Mouse (Mus musculus): ENCODE data around the gene Rpl38. TPM values are rescaled to one million over a fixed set of nuclear protein-coding genes. Genes with fewer than 3 reads are reported as not detected.

Rpl38 gene
- polyA plus RNA-seq, 1 experiment from 2014 or later, result 598 TPM

DNA sequence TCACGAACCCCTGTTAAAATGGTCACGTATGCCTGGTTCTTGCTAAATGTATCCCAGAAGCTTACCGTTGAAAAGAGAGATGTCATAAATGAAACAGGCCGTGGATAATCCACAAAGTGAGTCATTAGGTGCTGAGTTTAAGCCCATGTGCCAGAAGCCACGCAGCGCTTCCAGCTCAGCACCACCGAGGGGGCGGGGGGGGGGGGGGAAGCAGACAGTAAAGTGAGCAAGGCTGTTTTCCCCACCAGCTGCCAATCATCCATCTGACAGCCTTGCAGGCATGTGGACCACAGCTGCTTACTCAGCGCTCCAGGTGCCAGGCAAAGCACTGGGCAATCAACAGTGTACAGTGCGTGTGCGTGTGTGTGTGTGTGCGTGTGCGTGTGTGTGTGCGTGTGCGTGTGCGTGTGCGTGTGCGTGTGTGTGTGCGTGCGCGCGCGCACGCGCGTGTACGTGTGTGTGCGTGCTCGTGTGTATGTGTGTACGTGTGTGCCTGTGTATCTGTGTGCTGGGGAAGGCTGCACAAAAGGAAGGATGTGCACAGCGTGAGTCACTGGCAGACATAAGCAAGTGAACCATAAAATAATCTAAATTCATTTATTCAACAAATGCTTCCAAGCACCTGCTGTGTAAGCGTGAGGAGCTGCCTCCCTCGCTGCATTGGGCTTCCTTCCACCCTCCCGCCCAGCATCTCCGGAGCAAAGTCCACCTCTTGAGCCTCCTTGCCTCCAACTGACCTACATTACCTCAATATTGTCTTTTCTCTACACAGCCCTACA, 31.4 kb upstream of the Rpl38 start:
- Histone ChIP-seq H3K4me1 (ENCODE audit: control insufficient read depth, low read depth, low read length) (no peaks in the 10 kb centered on the region), H3K4me3 (ENCODE audit: low read depth, low read length) (no peak overlapping the region), H3K9ac (ENCODE audit: low read depth, low read length) (no peak overlapping the region), H3K9me3 (replicated peaks; ENCODE audit: control insufficient read depth, low read length) (no peaks in the 10 kb centered on the region), H3K4me2 (ENCODE audit: low read depth, low read length) (no peak overlapping the region), H3K27ac (ENCODE audit: low read length) (no peak overlapping the region), H3K27me3 (ENCODE audit: control insufficient read depth, insufficient read depth, low read depth, low read length) (peaks cover 14% of the 10 kb centered on the region), H3K36me3 (ENCODE audit: control insufficient read depth, insufficient read depth) (no peaks in the 10 kb centered on the region)
- no peak for ATAC-seq (ENCODE audit: low read depth)
- 52% methylated on average over 35 of the region's 35 CpGs for WGBS (ENCODE audit: insufficient replicate concordance)

DNA sequence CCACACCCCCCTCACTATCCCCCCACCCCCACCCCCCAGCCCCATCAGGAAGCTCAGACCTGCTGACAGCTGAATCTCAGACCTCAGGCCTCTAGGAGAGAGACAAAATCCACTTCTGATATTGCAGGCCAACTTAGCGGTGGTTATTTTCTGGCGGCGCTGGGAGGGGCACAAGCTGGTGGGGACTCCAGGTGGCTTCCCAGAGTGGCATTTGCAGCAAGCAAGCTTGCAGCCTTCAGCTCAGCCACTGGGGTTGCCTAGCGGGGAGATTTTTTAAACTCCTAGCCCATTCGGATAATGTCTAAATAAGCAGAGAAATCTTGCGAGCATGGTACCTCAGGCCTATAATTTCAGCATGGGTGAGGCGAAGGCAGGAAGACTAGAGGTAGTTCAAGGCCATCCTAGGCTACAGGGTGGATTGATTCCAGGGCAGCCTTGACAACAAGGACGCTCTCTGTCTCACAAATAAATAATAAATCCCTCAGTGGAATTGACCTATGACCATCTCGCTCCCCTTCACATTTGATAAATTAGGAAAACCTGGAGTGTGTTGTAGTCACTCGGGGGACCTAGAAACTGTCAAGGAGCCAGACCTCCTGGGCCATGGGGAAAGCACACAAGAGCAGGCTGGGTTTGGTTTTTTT, 29.6 kb upstream of the Rpl38 start:
- Histone ChIP-seq H3K27ac (ENCODE audit: low read length) (no peak overlapping the region), H3K4me2 (ENCODE audit: low read depth, low read length) (no peak overlapping the region), H3K4me1 (ENCODE audit: control insufficient read depth, low read depth, low read length) (no peaks in the 10 kb centered on the region), H3K36me3 (ENCODE audit: control insufficient read depth, insufficient read depth) (no peaks in the 10 kb centered on the region), H3K27me3 (ENCODE audit: control insufficient read depth, insufficient read depth, low read depth, low read length) (peaks cover 14% of the 10 kb centered on the region), H3K9ac (ENCODE audit: low read depth, low read length) (no peak overlapping the region), H3K4me3 (ENCODE audit: low read depth, low read length) (no peak overlapping the region), H3K9me3 (replicated peaks; ENCODE audit: control insufficient read depth, low read length) (no peaks in the 10 kb centered on the region)
- 65% methylated on average over 10 of the region's 10 CpGs for WGBS (ENCODE audit: insufficient replicate concordance)
- no peak for ATAC-seq (ENCODE audit: low read depth)

DNA sequence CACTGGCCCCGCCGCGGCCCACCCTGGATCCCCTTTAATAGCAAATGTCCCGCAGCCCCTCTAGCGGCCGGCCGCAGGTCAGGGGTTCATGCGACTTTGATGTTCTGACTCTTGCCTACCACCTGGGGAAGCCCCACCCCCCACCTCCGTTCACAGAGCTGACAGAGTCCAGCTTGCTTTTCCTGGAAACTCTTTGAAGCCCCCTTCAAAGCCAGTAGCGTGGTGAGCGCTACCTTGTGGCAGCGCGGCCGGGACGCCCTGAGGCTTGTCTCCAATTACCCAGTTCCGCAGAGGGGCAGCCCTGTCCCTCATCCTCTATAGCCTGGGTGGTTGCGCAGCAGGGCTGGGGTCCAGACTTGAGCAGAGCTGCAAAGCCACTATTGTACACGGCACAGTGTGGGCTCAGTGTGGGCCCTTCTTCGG, 28.6 kb upstream of the Rpl38 start:
- Histone ChIP-seq H3K9me3 (replicated peaks; ENCODE audit: control insufficient read depth, low read length) (no peaks in the 10 kb centered on the region), H3K4me3 (ENCODE audit: low read depth, low read length) (no peak overlapping the region), H3K9ac (ENCODE audit: low read depth, low read length) (no peak overlapping the region), H3K4me1 (ENCODE audit: control insufficient read depth, low read depth, low read length) (no peaks in the 10 kb centered on the region), H3K36me3 (ENCODE audit: control insufficient read depth, insufficient read depth) (no peaks in the 10 kb centered on the region), H3K4me2 (ENCODE audit: low read depth, low read length) (no peak overlapping the region), H3K27ac (ENCODE audit: low read length) (no peak overlapping the region), H3K27me3 (ENCODE audit: control insufficient read depth, insufficient read depth, low read depth, low read length) (peaks cover 14% of the 10 kb centered on the region)
- 16% methylated on average over 19 of the region's 19 CpGs for WGBS (ENCODE audit: insufficient replicate concordance)
- ATAC-seq (ENCODE audit: low read depth), result no peak

DNA sequence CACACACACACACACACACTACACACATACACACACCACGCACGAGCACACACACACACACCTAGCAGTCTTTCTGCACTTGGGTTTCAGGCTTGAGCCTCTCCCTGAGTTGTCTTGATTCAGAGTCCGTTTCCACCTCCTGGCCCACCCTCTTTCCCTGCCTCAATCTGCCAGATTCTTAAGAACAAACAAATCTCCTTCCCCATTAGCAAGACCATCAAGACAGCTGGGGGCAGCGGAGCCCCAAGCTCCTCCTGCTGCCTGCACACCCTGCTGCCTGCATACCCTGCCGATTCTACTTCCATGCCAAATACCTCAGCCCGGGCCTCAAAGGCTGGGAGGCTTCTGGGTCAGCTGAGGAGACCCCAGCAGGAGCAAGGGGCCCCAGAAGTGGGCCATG, 27.7 kb upstream of the Rpl38 start:
- H3K36me3 ChIP-seq (ENCODE audit: control insufficient read depth, insufficient read depth), result no peaks in the 10 kb centered on the region
- peaks cover 14% of the 10 kb centered on the region for H3K27me3 ChIP-seq (ENCODE audit: control insufficient read depth, insufficient read depth, low read depth, low read length)
- H3K9me3 ChIP-seq (replicated peaks; ENCODE audit: control insufficient read depth, low read length), result no peaks in the 10 kb centered on the region
- H3K4me1 ChIP-seq (ENCODE audit: control insufficient read depth, low read depth, low read length), result no peaks in the 10 kb centered on the region
- no peak overlapping the region for H3K4me2 ChIP-seq (ENCODE audit: low read depth, low read length)
- WGBS (ENCODE audit: insufficient replicate concordance), result 59% methylated on average over 6 of the region's 6 CpGs
- no peak for ATAC-seq (ENCODE audit: low read depth)
- no peak overlapping the region for H3K4me3 ChIP-seq (ENCODE audit: low read depth, low read length)
- no peak overlapping the region for H3K27ac ChIP-seq (ENCODE audit: low read length)
- H3K9ac ChIP-seq (ENCODE audit: low read depth, low read length), result no peak overlapping the region

DNA sequence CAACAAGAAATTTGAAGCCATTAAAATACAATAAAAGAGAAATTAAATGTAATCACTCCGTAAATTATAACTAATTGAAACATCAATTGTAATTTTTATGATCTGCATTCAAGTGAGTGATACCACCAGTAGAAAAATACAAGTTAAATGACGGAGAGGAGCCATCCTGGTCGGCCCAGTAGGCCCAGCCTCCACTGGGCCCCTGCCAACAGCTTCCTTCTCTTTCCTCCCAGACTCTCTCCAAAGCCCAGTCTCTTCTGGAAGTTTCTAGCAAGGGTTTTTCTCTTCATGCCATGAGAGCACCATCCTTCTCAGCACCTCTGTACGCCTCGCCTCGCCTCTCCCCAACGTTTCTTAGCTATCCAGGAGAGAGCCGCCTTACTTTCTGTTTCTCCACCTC, 27.2 kb upstream of the Rpl38 start:
- Histone ChIP-seq H3K9ac (ENCODE audit: low read depth, low read length) (no peak overlapping the region), H3K4me2 (ENCODE audit: low read depth, low read length) (no peak overlapping the region), H3K36me3 (ENCODE audit: control insufficient read depth, insufficient read depth) (no peaks in the 10 kb centered on the region), H3K27me3 (ENCODE audit: control insufficient read depth, insufficient read depth, low read depth, low read length) (peaks cover 14% of the 10 kb centered on the region), H3K4me3 (ENCODE audit: low read depth, low read length) (no peak overlapping the region), H3K4me1 (ENCODE audit: control insufficient read depth, low read depth, low read length) (no peaks in the 10 kb centered on the region), H3K9me3 (replicated peaks; ENCODE audit: control insufficient read depth, low read length) (no peaks in the 10 kb centered on the region), H3K27ac (ENCODE audit: low read length) (no peak overlapping the region)
- no peak for ATAC-seq (ENCODE audit: low read depth)
- WGBS (ENCODE audit: insufficient replicate concordance), result 69% methylated on average over 8 of the region's 8 CpGs

DNA sequence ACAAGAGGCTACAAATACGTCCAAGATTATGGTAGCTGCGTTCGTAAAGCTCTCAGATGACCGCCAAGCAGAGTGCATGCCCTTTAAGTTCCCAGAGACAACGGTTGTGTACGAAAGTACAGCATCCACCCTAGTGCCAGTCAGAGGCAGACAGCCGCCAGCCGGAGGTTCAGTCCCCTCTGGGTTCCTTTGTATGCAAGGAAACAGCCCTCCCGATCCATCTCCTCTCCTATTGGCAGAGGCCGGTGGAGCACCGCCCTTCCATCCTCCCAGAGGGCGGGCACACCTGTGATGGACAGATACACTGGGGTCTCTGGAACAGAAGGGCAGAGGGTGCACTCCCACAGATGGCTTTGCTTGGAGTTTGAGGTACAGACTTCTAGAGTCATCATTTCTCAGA, 26.1 kb upstream of the Rpl38 start:
- ATAC-seq (ENCODE audit: low read depth), result no peak
- peaks cover 14% of the 10 kb centered on the region for H3K27me3 ChIP-seq (ENCODE audit: control insufficient read depth, insufficient read depth, low read depth, low read length)
- no peak overlapping the region for H3K27ac ChIP-seq (ENCODE audit: low read length)
- WGBS (ENCODE audit: insufficient replicate concordance), result 54% methylated on average over 12 of the region's 12 CpGs
- no peak overlapping the region for H3K4me2 ChIP-seq (ENCODE audit: low read depth, low read length)
- no peak overlapping the region for H3K9ac ChIP-seq (ENCODE audit: low read depth, low read length)
- H3K4me1 ChIP-seq (ENCODE audit: control insufficient read depth, low read depth, low read length), result no peaks in the 10 kb centered on the region
- H3K36me3 ChIP-seq (ENCODE audit: control insufficient read depth, insufficient read depth), result no peaks in the 10 kb centered on the region
- no peak overlapping the region for H3K4me3 ChIP-seq (ENCODE audit: low read depth, low read length)
- no peaks in the 10 kb centered on the region for H3K9me3 ChIP-seq (replicated peaks; ENCODE audit: control insufficient read depth, low read length)

DNA sequence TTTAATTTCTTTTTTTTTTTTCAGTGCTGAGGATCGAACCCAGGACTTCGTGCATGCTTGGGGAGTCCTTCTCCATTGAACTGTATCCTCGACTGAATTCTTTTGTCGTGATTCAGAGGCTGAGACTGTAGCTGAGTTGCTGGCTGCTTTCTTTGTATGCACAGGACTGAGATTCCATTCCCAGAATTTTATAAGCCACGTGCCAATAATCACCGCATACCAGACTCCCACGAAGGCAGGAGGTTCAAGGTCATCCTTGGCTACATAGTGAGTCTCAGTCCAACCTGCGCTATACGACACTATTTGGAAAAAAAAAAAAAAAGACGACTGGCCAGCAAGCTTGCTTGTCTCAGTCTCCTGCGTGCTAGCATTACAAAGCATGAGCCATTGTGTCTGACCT, 25.4 kb upstream of the Rpl38 start:
- no peaks in the 10 kb centered on the region for H3K4me1 ChIP-seq (ENCODE audit: control insufficient read depth, low read depth, low read length)
- no peak overlapping the region for H3K27ac ChIP-seq (ENCODE audit: low read length)
- H3K4me3 ChIP-seq (ENCODE audit: low read depth, low read length), result no peak overlapping the region
- H3K4me2 ChIP-seq (ENCODE audit: low read depth, low read length), result no peak overlapping the region
- no peaks in the 10 kb centered on the region for H3K36me3 ChIP-seq (ENCODE audit: control insufficient read depth, insufficient read depth)
- WGBS (ENCODE audit: insufficient replicate concordance), result 70% methylated on average over 11 of the region's 11 CpGs
- H3K27me3 ChIP-seq (ENCODE audit: control insufficient read depth, insufficient read depth, low read depth, low read length), result peaks cover 14% of the 10 kb centered on the region
- ATAC-seq (ENCODE audit: low read depth), result no peak
- no peak overlapping the region for H3K9ac ChIP-seq (ENCODE audit: low read depth, low read length)
- H3K9me3 ChIP-seq (replicated peaks; ENCODE audit: control insufficient read depth, low read length), result no peaks in the 10 kb centered on the region

DNA sequence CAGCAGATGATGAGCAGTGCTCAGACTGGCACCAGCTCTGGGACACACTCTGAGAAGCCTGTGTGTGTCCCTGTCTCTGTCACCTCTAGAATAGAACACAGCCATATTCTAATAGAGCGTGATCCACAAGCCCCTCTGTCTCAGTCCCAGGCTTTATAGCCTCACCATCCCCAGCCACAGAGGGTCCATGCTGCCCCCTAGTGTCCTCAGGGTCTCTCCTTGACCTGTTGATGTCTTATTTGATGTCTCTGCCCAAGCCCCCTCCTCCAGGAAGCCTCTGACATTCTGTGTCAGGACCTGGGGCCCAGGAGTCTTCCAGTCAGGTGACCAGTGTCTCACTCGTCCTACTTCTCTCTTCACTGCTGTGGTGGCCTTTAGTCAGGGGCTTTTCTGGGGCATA, 24.2 kb upstream of the Rpl38 start:
- Histone ChIP-seq H3K4me2 (ENCODE audit: low read depth, low read length) (no peak overlapping the region), H3K27me3 (ENCODE audit: control insufficient read depth, insufficient read depth, low read depth, low read length) (peaks cover 9% of the 10 kb centered on the region), H3K36me3 (ENCODE audit: control insufficient read depth, insufficient read depth) (no peaks in the 10 kb centered on the region), H3K4me1 (ENCODE audit: control insufficient read depth, low read depth, low read length) (no peaks in the 10 kb centered on the region), H3K27ac (ENCODE audit: low read length) (no peak overlapping the region), H3K4me3 (ENCODE audit: low read depth, low read length) (no peak overlapping the region), H3K9me3 (replicated peaks; ENCODE audit: control insufficient read depth, low read length) (no peaks in the 10 kb centered on the region), H3K9ac (ENCODE audit: low read depth, low read length) (no peak overlapping the region)
- no peak for ATAC-seq (ENCODE audit: low read depth)
- WGBS (ENCODE audit: insufficient replicate concordance), result 28% methylated on average over 2 of the region's 2 CpGs

DNA sequence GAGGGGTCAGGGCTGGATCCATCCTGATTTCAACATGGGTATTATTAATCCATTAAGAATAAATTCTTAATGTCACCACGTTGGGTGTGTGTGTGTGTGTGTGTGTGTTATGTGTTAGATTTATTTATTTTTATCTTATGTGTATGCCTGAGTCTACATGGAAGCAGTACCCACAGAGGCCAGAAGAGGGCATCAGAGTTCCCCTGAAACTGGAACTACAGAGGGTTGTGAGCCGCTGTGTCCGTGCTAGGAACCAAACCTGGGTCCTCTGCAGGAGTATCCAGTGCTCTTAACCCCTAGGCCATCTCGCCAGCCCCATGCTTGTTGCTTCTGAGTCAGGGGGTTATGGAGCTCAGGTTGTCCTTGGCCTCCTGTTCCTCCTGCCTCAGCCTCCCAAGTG, 18.8 kb upstream of the Rpl38 start:
- Histone ChIP-seq H3K27ac (ENCODE audit: low read length) (no peak overlapping the region), H3K4me2 (ENCODE audit: low read depth, low read length) (no peak overlapping the region), H3K4me1 (ENCODE audit: control insufficient read depth, low read depth, low read length) (no peaks in the 10 kb centered on the region), H3K4me3 (ENCODE audit: low read depth, low read length) (no peak overlapping the region), H3K9me3 (replicated peaks; ENCODE audit: control insufficient read depth, low read length) (no peaks in the 10 kb centered on the region), H3K9ac (ENCODE audit: low read depth, low read length) (no peak overlapping the region), H3K27me3 (ENCODE audit: control insufficient read depth, insufficient read depth, low read depth, low read length) (no peaks in the 10 kb centered on the region), H3K36me3 (ENCODE audit: control insufficient read depth, insufficient read depth) (no peaks in the 10 kb centered on the region)
- ATAC-seq (ENCODE audit: low read depth), result no peak
- WGBS (ENCODE audit: insufficient replicate concordance), result 50% methylated on average over 4 of the region's 4 CpGs
